Mouse (Mus musculus) CH12.LX (cell line): ENCODE results near the gene 4931428F04Rik. TPM values are rescaled to one million over a fixed set of nuclear protein-coding genes. Genes with fewer than 3 reads are reported as not detected.

Experiments
- DNase-seq: peaks from one replicate; pipeline ENCODE4 v3.0.0-alpha.2; 2013; ENCODE audit errors: extremely low read depth
- H3K27ac ChIP-seq: 2 replicates; pipeline ENCODE4 v1.5.1; 2012; ENCODE audit warnings: low read depth, mild to moderate bottlenecking, control low read depth, moderate library complexity; ENCODE audit not compliant: insufficient read depth
- H3K27me3 ChIP-seq: replicated peaks from 2 replicates; pipeline ENCODE3; 2012; ENCODE audit warnings: inconsistent platforms
- H3K36me3 ChIP-seq, 2 experiments: replicated peaks in 1 of 2; 2 replicates each; pipeline versions ENCODE3 to v1.6.1; 2012; ENCODE audit warnings: inconsistent platforms in 1 of 2, low read length in 1 of 2, mild to moderate bottlenecking in 1 of 2, mixed read lengths in 1 of 2, moderate library complexity in 1 of 2; ENCODE audit not compliant: control insufficient read depth in 1 of 2, insufficient read depth in 1 of 2
- H3K4me1 ChIP-seq, 2 experiments: 2 replicates each; pipeline ENCODE4 v1.6.1; 2012; ENCODE audit warnings: inconsistent platforms in 1 of 2, moderate library complexity in 1 of 2; ENCODE audit not compliant: insufficient read depth in 2 of 2, control insufficient read depth in 1 of 2
- H3K4me2 ChIP-seq: 2 replicates; pipeline ENCODE4 v1.6.1; 2012; ENCODE audit warnings: low read depth, mild to moderate bottlenecking, control low read depth; ENCODE audit not compliant: poor library complexity, insufficient read depth, severe bottlenecking
- H3K4me3 ChIP-seq, 3 experiments: fragments of 150-350 bp in 1 of 3; sonication (generic) in 1 of 3; replicated peaks in 1 of 3; 2 replicates each; pipeline versions ENCODE3 to v1.5.1; 2011 to 2012; ENCODE audit warnings: low read depth in 2 of 3, low read length in 2 of 3, mild to moderate bottlenecking in 2 of 3, moderate library complexity in 2 of 3, control low read depth in 1 of 3, improper control_type of control experiment in 1 of 3, inconsistent platforms in 1 of 3, mixed read lengths in 1 of 3; ENCODE audit not compliant: poor library complexity in 1 of 3
- H3K79me2 ChIP-seq: replicated peaks from 2 replicates; pipeline ENCODE4 v1.6.1; 2012; ENCODE audit warnings: mild to moderate bottlenecking, moderate library complexity; ENCODE audit not compliant: control insufficient read depth, poor library complexity, insufficient read depth, severe bottlenecking; ENCODE audit errors: extremely low read depth
- H3K9ac ChIP-seq: 2 replicates; pipeline ENCODE4 v1.6.1; 2012; ENCODE audit warnings: low read depth, mild to moderate bottlenecking, control low read depth, moderate library complexity; ENCODE audit not compliant: insufficient read depth
- H3K9me3 ChIP-seq: replicated peaks from 2 replicates; pipeline ENCODE3; 2012; ENCODE audit warnings: low read length, inconsistent platforms, mixed read lengths
- BHLHE40 ChIP-seq: IDR thresholded peaks from 2 replicates; pipeline ENCODE4 v1.6.1; 2011; ENCODE audit warnings: mild to moderate bottlenecking, low read depth, low read length, improper control_type of control experiment
- CHD2 ChIP-seq: IDR thresholded peaks from 2 replicates; pipeline ENCODE4 v1.6.1; 2011; ENCODE audit warnings: low read length, improper control_type of control experiment
- CTCF ChIP-seq, 2 experiments: IDR thresholded peaks in 1 of 2; conservative IDR thresholded peaks in 1 of 2; 2 replicates each; pipeline ENCODE4 v1.5.1; 2011 to 2012; ENCODE audit warnings: low read depth in 2 of 2, low read length in 2 of 2, improper control_type of control experiment in 1 of 2, inconsistent platforms in 1 of 2, mild to moderate bottlenecking in 1 of 2, moderate library complexity in 1 of 2
- E2F4 ChIP-seq: IDR thresholded peaks from 2 replicates; pipeline ENCODE4 v1.6.1; 2011; ENCODE audit warnings: low read depth, low read length, improper control_type of control experiment; ENCODE audit not compliant: insufficient replicate concordance
- ELF1 ChIP-seq: IDR thresholded peaks from 2 replicates; pipeline ENCODE4 v1.6.1; 2014; ENCODE audit warnings: low read depth, mild to moderate bottlenecking, inconsistent platforms, low read length, improper control_type of control experiment
- EP300 ChIP-seq: IDR thresholded peaks from 2 replicates; pipeline ENCODE4 v1.6.1; 2011; ENCODE audit warnings: low read length, improper control_type of control experiment
- ETS1 ChIP-seq: conservative IDR thresholded peaks from 2 replicates; pipeline ENCODE4 v1.6.1; 2012; ENCODE audit warnings: low read depth, mild to moderate bottlenecking, inconsistent platforms, low read length, improper control_type of control experiment, moderate library complexity
- GABPA ChIP-seq: IDR thresholded peaks from 2 replicates; pipeline ENCODE4 v1.6.1; 2012; ENCODE audit warnings: low read depth, low read length, improper control_type of control experiment, inconsistent platforms; ENCODE audit not compliant: insufficient replicate concordance
- IRF4 ChIP-seq: IDR thresholded peaks from 2 replicates; pipeline ENCODE4 v1.6.1; 2014; ENCODE audit warnings: low read depth, mild to moderate bottlenecking, inconsistent platforms, low read length, improper control_type of control experiment
- JUN ChIP-seq: IDR thresholded peaks from 2 replicates; pipeline ENCODE4 v1.6.1; 2011; ENCODE audit warnings: low read depth, mild to moderate bottlenecking, low read length, improper control_type of control experiment, moderate library complexity; ENCODE audit not compliant: insufficient read depth
- KAT2A ChIP-seq: IDR thresholded peaks from 2 replicates; pipeline ENCODE4 v1.6.1; 2012; ENCODE audit warnings: low read length, improper control_type of control experiment, inconsistent platforms; ENCODE audit not compliant: insufficient replicate concordance
- MAFK ChIP-seq: IDR thresholded peaks from 2 replicates; pipeline ENCODE4 v1.6.1; 2011; ENCODE audit warnings: low read length, improper control_type of control experiment; ENCODE audit not compliant: insufficient replicate concordance
- MAX ChIP-seq: IDR thresholded peaks from 2 replicates; pipeline ENCODE4 v1.6.1; 2011; ENCODE audit warnings: low read length, improper control_type of control experiment
- MAZ ChIP-seq: IDR thresholded peaks from 2 replicates; pipeline ENCODE4 v1.6.1; 2012; ENCODE audit warnings: low read depth, mild to moderate bottlenecking, inconsistent platforms, low read length, improper control_type of control experiment, moderate library complexity
- MEF2A ChIP-seq: IDR thresholded peaks from 2 replicates; pipeline ENCODE4 v1.6.1; 2014; ENCODE audit warnings: low read depth, mild to moderate bottlenecking, inconsistent platforms, low read length, improper control_type of control experiment, borderline replicate concordance
- MYC ChIP-seq: IDR thresholded peaks from 2 replicates; pipeline ENCODE4 v1.6.1; 2011; ENCODE audit warnings: low read depth, mild to moderate bottlenecking, improper control_type of control experiment, low read length
- NELFE ChIP-seq: IDR thresholded peaks from 2 replicates; pipeline ENCODE4 v1.6.1; 2011; ENCODE audit warnings: low read depth, low read length, improper control_type of control experiment
- NRF1 ChIP-seq: IDR thresholded peaks from 2 replicates; pipeline ENCODE4 v1.6.1; 2014; ENCODE audit warnings: low read depth, mild to moderate bottlenecking, inconsistent platforms, low read length, improper control_type of control experiment, moderate library complexity
- PAX5 ChIP-seq: IDR thresholded peaks from 2 replicates; pipeline ENCODE4 v1.6.1; 2012; ENCODE audit warnings: low read length, inconsistent platforms, mixed read lengths
- POLR2A ChIP-seq: IDR thresholded peaks from 2 replicates; pipeline ENCODE4 v1.6.1; 2011; ENCODE audit warnings: low read depth, mild to moderate bottlenecking, improper control_type of control experiment, low read length
- POLR2AphosphoS2 ChIP-seq: IDR thresholded peaks from 2 replicates; pipeline ENCODE4 v1.6.1; 2011; ENCODE audit warnings: low read depth, low read length, improper control_type of control experiment
- RAD21 ChIP-seq: IDR thresholded peaks from 2 replicates; pipeline ENCODE4 v1.6.1; 2011; ENCODE audit warnings: low read depth, mild to moderate bottlenecking, low read length, improper control_type of control experiment, moderate library complexity
- RCOR1 ChIP-seq: conservative IDR thresholded peaks from 2 replicates; pipeline ENCODE4 v1.6.1; 2012; ENCODE audit warnings: low read depth, mild to moderate bottlenecking, inconsistent platforms, low read length, improper control_type of control experiment
- SIN3A ChIP-seq: IDR thresholded peaks from 2 replicates; pipeline ENCODE4 v1.6.1; 2012; ENCODE audit warnings: low read length, improper control_type of control experiment, inconsistent platforms
- SMC3 ChIP-seq: IDR thresholded peaks from 2 replicates; pipeline ENCODE4 v1.6.1; 2011; ENCODE audit warnings: low read depth, low read length, improper control_type of control experiment
- TBP ChIP-seq: conservative IDR thresholded peaks from 2 replicates; pipeline ENCODE4 v1.6.1; 2011; ENCODE audit warnings: low read depth, low read length, improper control_type of control experiment
- TCF12 ChIP-seq: IDR thresholded peaks from 2 replicates; pipeline ENCODE4 v1.6.1; 2014; ENCODE audit warnings: low read depth, mild to moderate bottlenecking, inconsistent platforms, low read length, improper control_type of control experiment
- UBTF ChIP-seq: IDR thresholded peaks from 2 replicates; pipeline ENCODE4 v1.6.1; 2012; ENCODE audit warnings: low read depth, mild to moderate bottlenecking, inconsistent platforms, low read length, improper control_type of control experiment, moderate library complexity
- USF1 ChIP-seq: IDR thresholded peaks from 2 replicates; pipeline ENCODE4 v1.6.1; 2014; ENCODE audit warnings: low read depth, mild to moderate bottlenecking, inconsistent platforms, low read length, improper control_type of control experiment
- USF2 ChIP-seq: conservative IDR thresholded peaks from 2 replicates; pipeline ENCODE4 v1.6.1; 2011; ENCODE audit warnings: low read depth, low read length, improper control_type of control experiment
- ZC3H11A ChIP-seq: IDR thresholded peaks from 2 replicates; pipeline ENCODE4 v1.6.1; 2012; ENCODE audit warnings: low read depth, mild to moderate bottlenecking, inconsistent platforms, low read length, improper control_type of control experiment
- ZKSCAN1 ChIP-seq: IDR thresholded peaks from 2 replicates; pipeline ENCODE4 v1.6.1; 2012; ENCODE audit warnings: low read depth, inconsistent platforms, low read length, improper control_type of control experiment, borderline replicate concordance
- ZMIZ1 ChIP-seq: IDR thresholded peaks from 2 replicates; pipeline ENCODE4 v1.6.1; 2012; ENCODE audit warnings: low read depth, mild to moderate bottlenecking, inconsistent platforms, low read length, improper control_type of control experiment
- ZNF384 ChIP-seq: IDR thresholded peaks from 2 replicates; pipeline ENCODE4 v1.6.1; 2012; ENCODE audit warnings: low read depth, low read length, improper control_type of control experiment, inconsistent platforms
- dilution Hi-C: fragments of 300-500 bp; cut with MboI; formaldehyde crosslinking; loops from 2 replicates; pipeline ENCODE4 v1.14.3; 2020; ENCODE audit warnings: low sequenced_read_pairs; ENCODE audit not compliant: extremely low pct_unique_long_range_greater_than_20kb, extremely low pct_ligation_motif_present
- in situ Hi-C: fragments of 300-500 bp; cut with MboI; formaldehyde crosslinking; loops from 3 replicates; pipeline ENCODE4 v1.14.3; 2019; ENCODE audit warnings: low sequenced_read_pairs, low pct_ligation_motif_present, low pct_unique_long_range_greater_than_20kb, mixed read lengths
- polyA plus RNA-seq: library from polyadenylated mRNA; unstranded; fragments of >175 nt; gene quantifications from 2 replicates; pipeline ENCODE4 v1.2.1, GENCODE M21; 2012; ENCODE audit warnings: low read depth; ENCODE audit not compliant: insufficient read length
- total RNA-seq, 2 experiments: library from RNA; depleted of rRNA; stranded (reverse); fragments of 300-350 nt in 1 of 2; fragments of >200 nt in 1 of 2; gene quantifications; 2 replicates each; pipeline ENCODE4 v1.2.3; 2012 to 2014

The 4931428F04Rik gene
- total and polyA plus RNA-seq, 3 experiments: 2.7 to 9.1 (median 4.7) TPM

GRCm38 (mm10) chr8:105295895-105296573 lies 6.4 kb upstream of the 4931428F04Rik start, which contains the start of gene Exoc3l (continued):
- no peak for TF ChIP-seq ELF1
- TF ChIP-seq ZNF384: no peak
- TF ChIP-seq BHLHE40: no peak; the same call in 1 of the 2 replicates
- no peak for TF ChIP-seq ZC3H11A
- TF ChIP-seq MAFK: no peak
- TF ChIP-seq ZMIZ1: peak; percentile 36
- TF ChIP-seq MYC: 0 out of 2 replicates have a peak, but pooled peaks have one; percentile 29
- TF ChIP-seq TCF12: peak; percentile 35
- no peak for TF ChIP-seq MAZ
- no peak for TF ChIP-seq IRF4
- TF ChIP-seq KAT2A: no peak
- TF ChIP-seq NELFE: no peak
- no peak for TF ChIP-seq USF1

- Histone ChIP-seq H3K79me2 (peaks cover 23% of the 10 kb centered on the region), H3K27ac (peak overlapping the region; percentile 65), H3K27me3 (no peaks in the 10 kb centered on the region), H3K36me3 (peaks cover 5 to 30% of the 10 kb centered on the region in 2 experiments), H3K4me2 (peak overlapping the region; percentile 88), H3K4me1 (peaks cover 8 to 42% of the 10 kb centered on the region in 2 experiments), H3K9me3 (no peaks in the 10 kb centered on the region), H3K9ac (peak overlapping the region; percentile 45; the same call in 1 of the 2 replicates), H3K4me3 (peak overlapping the region; percentile 57 to 96 (median 82))
- DNase-seq: peak; percentile 61
- dilution Hi-C loops (no loop called here), in situ Hi-C loops (no loop called here)
- no peak for TF ChIP-seq ZNF384
- TF ChIP-seq MEF2A: no peak; the same call in 1 of the 2 replicates
- TF ChIP-seq CHD2: peak; percentile 44; the same call in 1 of the 2 replicates
- TF ChIP-seq GABPA: no peak
- TF ChIP-seq NRF1: no peak
- peak; percentile 91; the same call in 1 of the 2 replicates for TF ChIP-seq RCOR1
- no peak for TF ChIP-seq UBTF
- no peak for TF ChIP-seq ZMIZ1
- TF ChIP-seq PAX5: no peak
- TF ChIP-seq SMC3: no peak
- TF ChIP-seq MYC: no peak
- peak; percentile 77 for TF ChIP-seq TCF12
- TF ChIP-seq MAFK: no peak
- no peak for TF ChIP-seq USF2
- no peak for TF ChIP-seq POLR2AphosphoS2
- TF ChIP-seq EP300: peak; percentile 65
- TF ChIP-seq RAD21: no peak
- no peak for TF ChIP-seq ZKSCAN1
- TF ChIP-seq SIN3A: peak; percentile 19; the same call in 1 of the 2 replicates
- TF ChIP-seq USF1: no peak
- TF ChIP-seq ETS1: no peak
- TF ChIP-seq POLR2A: no peak
- no peak for TF ChIP-seq JUN
- no peak for TF ChIP-seq ZC3H11A
- TF ChIP-seq KAT2A: no peak
- no peak for TF ChIP-seq CTCF (conservative IDR thresholded peaks at IDR 0.05 in 1 of 2, IDR thresholded peaks at IDR 0.05 in 1 of 2; ENCODE audit: low read depth in 2 of 2, low read length in 2 of 2)
- no peak for TF ChIP-seq E2F4
- peak; percentile 58; the same call in 1 of the 2 replicates for TF ChIP-seq MAX
- peak; percentile 67 for TF ChIP-seq IRF4
- no peak for TF ChIP-seq NELFE
- no peak for TF ChIP-seq TBP
- TF ChIP-seq BHLHE40: 0 out of 2 replicates have a peak, but pooled peaks have one; percentile 9
Measured at GRCm38 (mm10) chr8:105295256-105295655, 5.6 kb upstream of the 4931428F04Rik start.
